Mouse (Mus musculus) ES-Bruce4 (cell line): ENCODE results near the gene Hoxb4.

Experiments
- CTCF ChIP-seq: IDR thresholded peaks from one replicate; pipeline ENCODE4 v1.8.1; 2011; ENCODE audit warnings: low read depth, low read length
- POLR2A ChIP-seq: IDR thresholded peaks from one replicate; pipeline ENCODE4 v1.8.1; 2011; ENCODE audit warnings: low read length; ENCODE audit not compliant: insufficient read depth

- no peak for TF ChIP-seq POLR2A
- TF ChIP-seq CTCF: no peak
Observed at GRCm38 (mm10) chr11:96338957-96339855, 21.1 kb downstream of the Hoxb4 start.
